Mouse (Mus musculus): ENCODE measurements at regions not wholly inside any gene's neighbourhood (a gene's known extent, or its start where the extent isn't known, plus 50 kb on each side); places are given as distances from the start of the nearest gene placed in this dataset.

GRCm38 (mm10) chrX:166809165-166809564, 223.6 kb upstream of the Egfl6 start:
- no peak for ATAC-seq (replicated peaks; ENCODE audit: low FRiP score, poor library complexity, severe bottlenecking)

DNA sequence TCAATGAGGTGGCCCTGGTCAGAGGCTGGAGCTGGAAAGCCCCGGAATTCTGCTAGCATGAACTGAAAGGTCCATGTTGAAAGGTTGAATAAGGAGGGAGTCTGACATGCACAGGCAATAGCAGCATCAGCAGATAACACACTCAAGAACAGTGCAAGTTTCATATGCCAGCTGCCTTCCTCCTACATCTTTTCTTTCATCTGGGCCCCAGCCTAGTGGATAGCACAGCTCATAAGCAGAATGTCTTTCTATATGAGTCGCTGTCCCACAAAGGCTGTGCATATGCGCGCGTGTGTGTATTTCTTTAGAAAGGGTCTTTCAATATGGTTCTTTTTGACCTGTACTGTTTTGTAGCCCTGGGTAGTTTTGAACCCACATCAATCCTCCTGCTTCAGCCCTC, 222.7 kb upstream of the Egfl6 start:
- ATAC-seq (replicated peaks; ENCODE audit: low FRiP score, poor library complexity, severe bottlenecking) = no peak

DNA sequence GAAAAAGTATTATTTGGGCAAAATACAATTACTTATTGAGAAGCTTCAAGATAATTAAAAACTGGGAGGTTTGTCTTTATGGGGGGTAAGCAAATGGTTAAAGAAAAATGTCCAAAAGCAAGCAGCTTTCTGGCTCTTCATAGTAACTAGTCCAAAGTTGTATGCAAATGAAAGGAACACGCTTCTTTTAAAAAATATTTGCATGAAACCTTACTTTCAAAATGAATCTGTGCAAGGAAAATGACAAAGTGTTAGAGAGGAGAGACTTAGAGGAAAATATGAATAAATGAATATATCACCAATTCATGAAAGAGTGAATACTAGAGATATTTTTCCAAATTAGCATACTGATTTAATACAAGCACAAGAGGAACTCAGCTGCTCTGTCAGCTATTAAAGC, 220.4 kb upstream of the Egfl6 start:
- ATAC-seq (replicated peaks; ENCODE audit: low FRiP score, poor library complexity, severe bottlenecking) = no peak

- no peak for ATAC-seq (replicated peaks; ENCODE audit: low FRiP score, poor library complexity, severe bottlenecking)
These were observed 220.0 kb upstream of the Egfl6 start for GRCm38 (mm10) chrX:166805480-166805879.

- no peak for ATAC-seq (replicated peaks; ENCODE audit: low FRiP score, poor library complexity, severe bottlenecking)
These were observed 217.7 kb upstream of the Egfl6 start for GRCm38 (mm10) chrX:166803246-166803645.

DNA sequence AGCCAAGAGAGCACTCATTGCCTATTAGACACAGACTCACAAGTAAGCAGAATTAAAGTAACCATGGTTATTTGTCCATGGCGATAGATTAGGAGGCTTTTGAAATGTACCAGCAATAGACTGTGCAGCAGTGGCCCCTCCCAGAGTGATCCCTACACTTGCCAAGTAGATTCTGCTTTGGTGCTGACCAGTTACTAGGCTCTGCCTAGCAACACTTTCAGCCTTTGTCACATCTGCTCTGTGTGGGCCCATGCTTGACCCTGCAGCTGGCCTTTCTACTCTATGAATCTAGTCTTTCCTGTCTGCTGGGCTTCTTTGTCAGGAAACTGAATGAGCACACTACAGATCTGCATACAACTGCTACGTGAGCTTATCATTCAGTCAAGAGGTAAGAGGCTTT, 215.5 kb upstream of the Egfl6 start:
- no peak for ATAC-seq (replicated peaks; ENCODE audit: low FRiP score, poor library complexity, severe bottlenecking)

GRCm38 (mm10) chrX:166795651-166796050, 210.1 kb upstream of the Egfl6 start:
- ATAC-seq (replicated peaks; ENCODE audit: low FRiP score, poor library complexity, severe bottlenecking) = no peak

- no peak for ATAC-seq (replicated peaks; ENCODE audit: low FRiP score, poor library complexity, severe bottlenecking)
These were observed 203.5 kb upstream of the Egfl6 start for GRCm38 (mm10) chrX:166789031-166789430.

- 0 out of 2 replicates have a peak, but pooled peaks have one; percentile 58 for ATAC-seq (replicated peaks; ENCODE audit: low FRiP score, poor library complexity, severe bottlenecking)
These were observed 201.6 kb upstream of the Egfl6 start for GRCm38 (mm10) chrX:166787137-166787536.

DNA sequence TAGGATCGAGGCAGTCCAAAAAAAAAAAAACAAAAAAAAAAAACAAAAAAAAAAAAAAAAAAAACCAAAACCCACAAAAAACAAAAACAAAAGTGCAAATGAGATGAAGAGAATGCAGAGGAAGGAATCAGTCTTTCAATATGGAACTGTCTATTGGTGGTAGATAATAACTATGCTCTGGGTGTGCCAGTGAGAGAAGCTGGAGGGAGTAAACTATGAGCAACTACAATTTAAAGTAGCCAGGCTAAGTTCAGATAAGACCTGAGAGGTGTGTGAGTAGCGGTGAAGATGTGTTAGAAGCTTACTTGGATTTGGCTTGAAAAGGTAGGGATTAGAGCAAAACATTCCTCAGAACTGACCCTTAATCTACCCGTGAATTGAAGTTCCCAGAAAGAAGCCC, 200.1 kb upstream of the Egfl6 start:
- no peak for ATAC-seq (replicated peaks; ENCODE audit: low FRiP score, poor library complexity, severe bottlenecking)

DNA sequence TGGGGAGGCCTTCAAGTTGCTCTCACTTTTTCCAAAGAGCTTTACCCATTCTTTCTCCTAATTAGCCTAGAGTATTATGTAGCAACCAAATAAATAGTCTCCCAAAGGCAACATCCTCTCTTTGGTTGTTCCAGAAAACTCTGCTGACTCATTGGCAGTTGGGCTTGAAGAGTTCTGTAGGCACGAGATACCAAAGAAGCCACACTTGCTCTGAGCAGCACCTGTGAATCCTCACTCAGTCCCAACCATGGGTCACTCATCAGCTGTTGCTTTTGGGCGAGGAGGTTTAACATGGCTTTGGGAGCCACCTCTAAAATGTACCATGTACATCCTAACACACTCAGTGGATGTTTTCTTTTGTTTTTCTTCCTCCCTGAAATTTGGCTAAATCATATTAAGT, 197.9 kb upstream of the Egfl6 start:
- peak; percentile 92 for ATAC-seq (replicated peaks; ENCODE audit: low FRiP score, poor library complexity, severe bottlenecking)

GRCm38 (mm10) chrX:166779334-166780092, 194.0 kb upstream of the Egfl6 start:
- no peak for ATAC-seq (replicated peaks; ENCODE audit: low FRiP score, poor library complexity, severe bottlenecking)

DNA sequence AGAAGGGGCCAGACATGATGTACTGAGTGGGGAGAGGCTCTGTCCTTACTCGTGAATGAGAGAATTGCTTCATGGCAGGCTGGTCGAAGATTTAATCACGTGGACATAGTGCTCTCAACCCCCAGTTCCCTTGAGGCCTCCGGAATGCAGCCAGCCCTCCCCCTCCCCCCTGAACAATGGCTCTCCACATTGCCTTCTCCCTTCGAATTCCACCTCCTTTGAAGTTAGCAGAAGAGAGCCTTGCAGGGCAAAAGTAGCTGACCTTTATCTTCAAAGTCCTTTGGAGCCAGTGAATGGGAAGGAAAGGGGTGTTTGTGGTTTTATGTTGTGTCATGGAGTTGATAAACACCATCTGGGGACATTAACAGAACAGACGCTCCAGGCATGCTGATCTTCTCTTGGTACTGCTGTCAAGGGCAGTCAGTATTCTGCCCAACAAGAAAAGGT, 187.9 kb upstream of the Egfl6 start:
- ATAC-seq (replicated peaks; ENCODE audit: low FRiP score, poor library complexity, severe bottlenecking) = no peak; the same call in 1 of the 2 replicates

- no peak for ATAC-seq (replicated peaks; ENCODE audit: low FRiP score, poor library complexity, severe bottlenecking)
These were observed 181.5 kb upstream of the Egfl6 start for GRCm38 (mm10) chrX:166766991-166767390.

- no peak for ATAC-seq (replicated peaks; ENCODE audit: low FRiP score, poor library complexity, severe bottlenecking)
These were observed 180.1 kb upstream of the Egfl6 start for GRCm38 (mm10) chrX:166765647-166766046.

DNA sequence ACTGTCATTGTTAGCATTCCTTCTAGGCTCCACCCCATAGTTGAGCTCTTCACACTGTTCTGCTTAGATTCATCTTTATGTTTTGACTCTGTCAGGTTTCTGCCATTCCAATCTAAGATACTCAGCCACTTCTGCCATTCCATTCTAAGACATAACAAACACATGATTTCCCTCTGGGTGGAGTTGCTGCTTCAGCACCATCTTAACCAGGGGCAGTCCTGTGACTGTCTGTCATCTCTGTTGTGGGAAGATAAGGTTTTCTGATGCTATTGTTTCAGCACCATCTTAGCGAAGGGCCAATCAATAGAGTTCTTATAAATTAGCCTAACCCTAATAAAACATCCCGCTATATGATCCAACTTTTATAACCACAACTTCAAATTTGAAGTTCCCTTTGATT, 176.6 kb upstream of the Egfl6 start:
- ATAC-seq (replicated peaks; ENCODE audit: low FRiP score, poor library complexity, severe bottlenecking) = no peak

DNA sequence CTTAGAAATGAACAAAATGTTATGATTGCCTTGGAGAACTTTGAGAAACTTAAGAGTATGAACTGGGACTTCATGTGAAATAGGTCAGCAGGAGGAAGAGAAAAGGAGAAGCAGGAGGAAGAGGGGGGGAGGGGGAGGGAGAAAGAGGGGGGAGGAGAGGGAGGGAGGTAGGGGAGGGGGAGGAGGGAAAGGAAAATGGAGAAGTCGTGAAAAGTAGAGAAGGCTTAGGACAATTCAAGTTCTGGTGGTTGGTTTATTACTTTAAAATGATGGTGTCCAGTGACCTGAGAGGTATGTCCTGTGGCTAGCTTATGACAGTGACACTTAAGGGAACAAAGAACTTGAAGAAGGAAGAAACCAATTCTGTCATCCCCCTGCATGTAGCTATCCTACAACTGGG, 171.6 kb upstream of the Egfl6 start:
- ATAC-seq (replicated peaks; ENCODE audit: low FRiP score, poor library complexity, severe bottlenecking) = no peak

DNA sequence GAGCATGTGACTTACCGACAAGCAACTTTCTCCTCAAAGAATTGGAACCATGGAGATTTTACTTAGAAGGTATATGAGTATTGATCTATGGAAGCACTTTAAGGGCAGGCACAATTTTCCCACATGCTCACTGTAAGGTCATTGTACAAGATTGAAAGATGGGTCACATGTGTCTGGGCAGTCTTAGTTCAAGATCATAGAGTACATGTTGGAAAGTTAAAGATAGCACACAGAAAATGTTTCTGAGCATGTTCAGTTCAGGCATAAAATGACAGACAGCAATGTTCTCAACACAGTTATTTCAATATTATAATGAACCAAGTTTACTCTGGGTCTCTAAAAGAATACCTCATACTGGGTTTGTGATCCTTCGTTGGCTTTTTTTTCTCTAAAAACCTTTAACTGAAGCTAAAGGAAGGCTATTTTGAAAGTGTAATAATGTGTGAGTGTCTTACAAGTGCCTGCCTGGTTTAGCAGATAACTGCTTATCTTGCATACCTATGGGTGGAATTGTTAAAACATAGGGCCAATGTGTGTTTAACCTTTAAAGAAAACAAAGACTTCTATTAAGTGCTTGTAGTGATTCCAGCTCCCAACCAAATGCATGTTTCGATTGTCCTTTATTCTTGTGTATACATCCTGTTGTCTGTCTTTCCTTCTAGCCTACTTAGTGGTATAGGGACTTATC, 169.6 kb upstream of the Egfl6 start:
- ATAC-seq (replicated peaks; ENCODE audit: low FRiP score, poor library complexity, severe bottlenecking) = no peak

DNA sequence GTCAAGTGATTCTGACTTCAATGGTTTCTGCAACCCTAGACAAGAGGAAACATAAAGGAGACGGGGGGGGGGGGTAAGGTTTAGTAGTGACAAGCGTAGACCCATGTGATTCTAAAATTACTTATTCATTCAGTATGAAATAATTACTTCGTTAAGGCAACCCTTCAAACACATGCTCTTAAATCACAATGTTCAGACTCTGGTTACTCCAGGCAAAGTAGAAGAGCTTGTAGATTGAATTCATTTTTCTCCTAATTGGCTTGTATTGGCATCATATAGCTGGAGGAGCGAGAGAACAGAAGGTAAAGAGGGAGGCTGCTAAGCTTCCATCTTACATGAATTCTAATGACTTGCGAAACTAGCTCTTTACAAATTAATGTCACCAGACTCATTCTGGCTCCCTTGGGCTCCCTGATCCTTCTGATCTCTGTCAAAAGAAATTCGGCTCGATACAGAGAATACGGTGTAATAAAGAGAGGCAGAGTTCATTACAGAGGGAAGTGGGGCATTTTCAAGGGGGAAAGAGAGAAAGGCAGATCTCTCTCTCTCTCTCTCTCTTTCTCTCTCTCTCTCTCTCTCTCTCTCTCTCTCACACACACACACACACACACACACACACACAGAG, 163.6 kb upstream of the Egfl6 start:
- ATAC-seq (replicated peaks; ENCODE audit: low FRiP score, poor library complexity, severe bottlenecking) = no peak

DNA sequence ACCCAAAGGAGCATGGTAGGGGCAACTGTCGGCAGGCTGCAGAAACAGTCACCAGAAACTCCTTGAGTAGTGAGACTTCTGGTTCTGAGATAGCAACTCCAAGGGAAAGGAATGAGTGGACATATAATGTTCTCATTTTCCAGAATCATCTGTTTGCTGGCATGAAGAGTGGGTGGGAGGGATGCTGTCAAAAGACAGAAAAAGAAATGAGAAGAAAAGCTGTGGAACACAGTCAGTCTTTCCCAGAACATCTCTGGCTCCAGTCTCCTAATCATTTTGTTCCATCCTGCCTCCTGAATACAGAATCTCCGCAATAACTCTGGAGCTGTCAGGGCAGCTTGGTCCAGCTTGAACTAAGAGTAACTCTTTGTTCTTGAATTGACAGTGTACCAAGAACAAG, 145.8 kb upstream of the Egfl6 start:
- no peak for ATAC-seq (replicated peaks; ENCODE audit: low FRiP score, poor library complexity, severe bottlenecking)

- ATAC-seq (replicated peaks; ENCODE audit: low FRiP score, poor library complexity, severe bottlenecking) = no peak
These were observed 143.1 kb upstream of the Egfl6 start for GRCm38 (mm10) chrX:166728622-166728928.
